Mouse (Mus musculus): ENCODE measurements around the gene Gm10972. TPM values are rescaled to one million over a fixed set of nuclear protein-coding genes. Genes with fewer than 3 reads are reported as not detected.
"Not testable (repeated sequence)": the region's sequence is repeated elsewhere in the genome, so short reads cannot be mapped to it uniquely, and the experiment has no call there.

Gene Gm10972
- polyA plus RNA-seq, 1 experiment from 2014 or later, result not detected

- peaks cover 59% of the 10 kb centered on the region for H3K4me1 ChIP-seq (replicated peaks)
- H3K27me3 ChIP-seq; H3K4me3 ChIP-seq (replicated peaks); ATAC-seq (ENCODE audit: low read depth); H3K9me3 ChIP-seq (replicated peaks); H3K4me2 ChIP-seq; DNase-seq; H3K9ac ChIP-seq; H3K27ac ChIP-seq; H3K36me3 ChIP-seq: not testable (repeated sequence)
- 15% methylated on average over 1 of the region's 1 CpGs for WGBS (ENCODE audit: insufficient replicate concordance)
These were observed 46.3 kb downstream of the Gm10972 start for GRCm38 (mm10) chr3:94689195-94689594.

DNA sequence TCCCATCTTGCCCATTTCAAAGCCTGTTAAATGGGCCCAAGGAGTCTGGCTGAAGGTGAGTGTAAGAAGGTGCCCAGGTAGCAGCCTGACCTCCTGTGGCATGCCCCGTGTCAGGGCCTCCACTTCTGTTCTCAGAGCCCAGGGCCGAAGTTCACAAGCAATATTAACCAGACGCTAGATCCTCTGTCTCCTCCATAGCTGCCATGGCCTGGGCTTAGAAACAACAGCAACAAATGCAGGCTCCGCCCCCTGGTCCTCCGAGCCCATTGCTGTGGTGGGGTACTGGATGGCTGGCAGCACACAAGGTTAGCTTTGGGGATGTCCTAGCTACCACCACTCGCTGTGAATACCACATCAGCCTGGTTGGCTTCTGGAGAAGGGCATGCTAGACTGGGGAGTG, 47.2 kb downstream of the Gm10972 start:
- 62% methylated on average over 6 of the region's 6 CpGs for WGBS (ENCODE audit: insufficient replicate concordance)
- not testable (repeated sequence) for H3K36me3 ChIP-seq; H3K27me3 ChIP-seq; H3K9ac ChIP-seq; DNase-seq; H3K27ac ChIP-seq; H3K4me3 ChIP-seq (replicated peaks); H3K9me3 ChIP-seq (replicated peaks); ATAC-seq (ENCODE audit: low read depth); H3K4me2 ChIP-seq
- H3K4me1 ChIP-seq (replicated peaks), result peaks cover 56% of the 10 kb centered on the region

GRCm38 (mm10) chr3:94690616-94691247, 47.8 kb downstream of the Gm10972 start:
- Histone ChIP-seq H3K27me3 (no peaks in the 10 kb centered on the region), H3K4me2 (no peak overlapping the region), H3K4me3 (replicated peaks) (no peak overlapping the region), H3K9ac (no peak overlapping the region), H3K27ac (no peak overlapping the region), H3K9me3 (replicated peaks) (no peaks in the 10 kb centered on the region), H3K4me1 (replicated peaks) (peaks cover 56% of the 10 kb centered on the region), H3K36me3 (no peaks in the 10 kb centered on the region)
- ATAC-seq (ENCODE audit: low read depth) (no peak), DNase-seq (no peak)

GRCm38 (mm10) chr3:94691694-94692093, 48.8 kb downstream of the Gm10972 start:
- not testable (repeated sequence) for ATAC-seq (ENCODE audit: low read depth); H3K4me3 ChIP-seq (replicated peaks); H3K27ac ChIP-seq; H3K27me3 ChIP-seq; H3K36me3 ChIP-seq; H3K9ac ChIP-seq; DNase-seq; H3K9me3 ChIP-seq (replicated peaks); H3K4me2 ChIP-seq
- 68% methylated on average over 4 of the region's 4 CpGs for WGBS (ENCODE audit: insufficient replicate concordance)
- peaks cover 56% of the 10 kb centered on the region for H3K4me1 ChIP-seq (replicated peaks)

Other genes starting within 250 kb of the Gm10972 start
- 0.03 and 0.06 TPM in 2 replicates for gene Lingo4, start 244.6 kb upstream of the Gm10972 start, polyA plus RNA-seq (2015; fragmentation: Nextera tagmentation; extraction: Ambion mirVana)
- 9.5 and 13.9 TPM in 2 replicates for gene Tdrkh, start 229.8 kb upstream of the Gm10972 start, polyA plus RNA-seq (2015; fragmentation: Nextera tagmentation; extraction: Ambion mirVana)
- gene Mrpl9, start 199.8 kb upstream of the Gm10972 start, polyA plus RNA-seq (2015; fragmentation: Nextera tagmentation; extraction: Ambion mirVana), result 47.5 and 52.5 TPM in 2 replicates
- 0.19 and 0.45 TPM in 2 replicates for gene Oaz3, start 199.2 kb upstream of the Gm10972 start, polyA plus RNA-seq (2015; fragmentation: Nextera tagmentation; extraction: Ambion mirVana)
- 0.25 and 0.38 TPM in 2 replicates for gene Celf3, start 164.8 kb upstream of the Gm10972 start, polyA plus RNA-seq (2015; fragmentation: Nextera tagmentation; extraction: Ambion mirVana)
- not detected in 2 replicates for gene Riiad1, start 162.8 kb upstream of the Gm10972 start, polyA plus RNA-seq (2015; fragmentation: Nextera tagmentation; extraction: Ambion mirVana)
- gene Snx27, start 60.4 kb upstream of the Gm10972 start, polyA plus RNA-seq (2015; fragmentation: Nextera tagmentation; extraction: Ambion mirVana), result 17.1 and 18.7 TPM in 2 replicates
- 4.7 and 5.3 TPM in 2 replicates for gene Tuft1, start 15.8 kb downstream of the Gm10972 start, polyA plus RNA-seq (2015; fragmentation: Nextera tagmentation; extraction: Ambion mirVana)
- 6.7 and 8.5 TPM in 2 replicates for gene Selenbp2, start 50.4 kb downstream of the Gm10972 start, polyA plus RNA-seq (2015; fragmentation: Nextera tagmentation; extraction: Ambion mirVana)
- 7.2 and 8.3 TPM in 2 replicates for gene Cgn, start 143.4 kb downstream of the Gm10972 start, polyA plus RNA-seq (2015; fragmentation: Nextera tagmentation; extraction: Ambion mirVana)
- 2.4 and 2.9 TPM in 2 replicates for gene Pogz, start 194.5 kb downstream of the Gm10972 start, polyA plus RNA-seq (2015; fragmentation: Nextera tagmentation; extraction: Ambion mirVana)
- 201 and 214 TPM in 2 replicates for gene Psmb4, start 243.8 kb downstream of the Gm10972 start, polyA plus RNA-seq (2015; fragmentation: Nextera tagmentation; extraction: Ambion mirVana)

All from liver, embryonic 13.5 days (tissue).